Mouse (Mus musculus) layer of hippocampus, postnatal 36 days (tissue): ENCODE data around the gene Kcng3. TPM values are rescaled to one million over a fixed set of nuclear protein-coding genes. Genes with fewer than 3 reads are reported as not detected.

ENCODE experiments used
- DNase-seq, 2 experiments: peaks; one replicate each; pipeline ENCODE4 v3.0.0; 2022
- total RNA-seq, 2 experiments: library from RNA; stranded (reverse); gene quantifications; 2 replicates each; pipeline ENCODE4 v1.2.3; 2021

Kcng3 gene
- 10 to 100 TPM in 1 of 2 experiments, 1 to 10 TPM in 1; 9.3 to 12.4 TPM for total RNA-seq

GRCm38 (mm10) chr17:83631783-83632652, at the start of gene Kcng3:
Kcng3 (minus strand) TSS chr17:83631895.
- peak; percentile 38 to 53 for DNase-seq

DNA sequence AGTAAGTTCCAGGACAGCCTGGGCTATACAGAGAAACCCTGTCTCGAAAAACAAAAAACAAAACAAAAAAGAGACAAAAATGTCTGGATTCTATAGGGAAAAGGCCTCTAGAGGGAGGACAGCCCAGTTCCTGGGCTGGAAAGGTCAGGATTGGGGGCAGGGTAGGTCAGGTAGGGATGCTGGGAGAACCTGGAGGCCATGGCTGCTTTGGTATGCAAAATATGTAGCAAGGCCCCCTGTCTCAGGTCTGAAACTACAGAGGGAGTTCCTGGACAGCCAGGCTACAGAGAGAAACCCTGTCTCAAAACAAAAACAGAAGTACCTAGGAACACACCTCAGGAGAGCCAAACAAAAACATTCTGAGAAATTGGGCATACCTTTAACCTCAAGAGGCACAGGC, 45.7 kb upstream of the Kcng3 start:
- DNase-seq: no peak

GRCm38 (mm10) chr17:83672685-83673084, 41.0 kb upstream of the Kcng3 start:
- no peak for DNase-seq

DNA sequence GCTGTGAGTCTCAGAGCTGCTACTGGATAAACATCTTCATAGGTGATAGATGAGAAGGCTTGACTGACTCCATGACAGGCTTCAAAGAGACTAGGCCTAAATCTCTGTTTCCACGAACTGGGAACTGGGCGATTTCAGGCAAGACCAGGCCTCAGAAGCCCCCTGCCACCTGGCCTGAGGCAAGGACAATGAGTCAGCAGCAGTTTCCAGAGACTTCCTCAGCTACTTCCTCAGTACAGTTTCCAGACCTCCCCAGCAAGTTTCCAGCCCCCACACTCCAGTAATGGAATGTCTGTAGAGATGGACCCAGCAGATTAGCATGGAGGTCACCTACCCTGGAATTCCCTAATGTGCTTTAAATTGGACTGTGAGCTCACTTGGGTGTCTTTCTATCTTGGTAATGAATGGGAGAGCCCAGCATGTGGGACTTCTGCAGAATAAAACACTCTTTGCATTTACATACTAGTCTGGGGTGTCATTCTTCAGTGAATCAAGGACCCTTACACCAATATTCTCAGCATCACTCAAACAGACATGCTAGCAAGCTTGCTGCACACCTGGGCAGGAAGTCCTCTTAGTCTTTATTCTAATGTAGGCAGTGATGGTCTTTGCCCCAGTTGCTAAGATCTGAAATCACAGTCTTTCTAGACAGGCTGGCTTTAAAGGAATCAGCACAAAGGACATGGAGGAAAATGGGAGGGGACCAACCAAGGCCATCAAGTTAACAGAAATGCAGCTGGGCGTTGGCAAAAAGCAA, 36.4 kb upstream of the Kcng3 start:
- no peak for DNase-seq

- no peak for DNase-seq
Measured at GRCm38 (mm10) chr17:83666597-83667287, 35.0 kb upstream of the Kcng3 start.

DNA sequence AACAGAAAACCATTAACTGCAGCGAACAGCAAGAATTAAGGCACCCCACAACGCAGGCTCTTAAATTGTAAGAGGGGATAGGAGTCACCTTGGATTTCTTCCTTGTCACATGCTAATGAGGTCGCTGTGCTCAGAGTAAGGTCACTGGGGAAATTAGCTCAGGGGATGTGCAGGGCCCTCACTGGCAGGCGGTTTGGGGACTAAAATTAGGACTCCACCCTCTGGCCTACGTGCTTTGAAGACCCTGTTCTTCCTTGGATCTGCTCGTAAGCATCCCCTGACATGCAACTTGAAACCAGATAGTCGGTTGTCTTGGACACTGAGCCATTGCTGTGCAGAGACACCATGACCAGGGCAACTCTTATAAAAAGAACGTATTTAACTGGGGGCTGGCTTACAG, 33.1 kb upstream of the Kcng3 start:
- no peak for DNase-seq

DNA sequence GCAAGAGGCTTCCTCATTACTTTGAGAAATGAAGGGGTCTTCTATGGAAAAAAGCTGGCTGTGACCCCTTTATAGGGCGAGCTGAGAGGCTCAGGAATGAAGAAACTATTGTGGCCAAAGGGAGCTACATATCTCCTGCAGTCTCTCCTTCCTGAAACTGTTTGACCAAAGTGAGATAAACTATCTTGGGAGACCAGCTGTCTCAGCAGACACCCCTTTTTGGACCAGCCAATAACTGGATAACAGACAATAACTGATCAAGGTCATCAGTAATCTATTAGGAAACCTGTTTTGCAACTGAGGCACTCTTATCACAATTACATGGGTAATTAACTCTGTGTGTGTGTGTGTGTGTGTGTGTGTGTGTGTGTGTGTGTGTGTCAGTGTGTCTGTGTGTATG, 27.2 kb upstream of the Kcng3 start:
- DNase-seq: no peak

DNA sequence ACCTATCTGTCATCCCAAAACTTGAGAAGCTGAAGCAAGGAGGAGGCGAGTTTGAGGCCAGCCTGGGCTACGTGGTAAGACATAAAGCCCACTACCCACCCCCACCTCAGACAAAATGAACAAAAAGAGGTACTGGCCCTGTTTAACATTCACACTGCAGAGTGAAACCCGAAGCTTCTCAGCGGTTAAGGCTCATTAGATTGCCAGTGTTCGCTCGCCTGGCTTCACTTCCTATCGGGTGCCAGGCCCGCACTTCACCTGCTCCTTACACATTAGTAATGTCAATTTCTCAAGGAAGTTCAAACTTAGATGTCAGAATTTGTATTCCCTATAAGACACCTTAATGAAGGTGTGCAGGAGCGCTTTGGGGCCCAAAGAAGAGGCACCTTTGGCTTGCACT, 25.7 kb upstream of the Kcng3 start:
- DNase-seq: no peak

GRCm38 (mm10) chr17:83655732-83656131, 24.0 kb upstream of the Kcng3 start:
- DNase-seq: no peak

- no peak for DNase-seq
Measured at GRCm38 (mm10) chr17:83654651-83655136, 23.0 kb upstream of the Kcng3 start.

DNA sequence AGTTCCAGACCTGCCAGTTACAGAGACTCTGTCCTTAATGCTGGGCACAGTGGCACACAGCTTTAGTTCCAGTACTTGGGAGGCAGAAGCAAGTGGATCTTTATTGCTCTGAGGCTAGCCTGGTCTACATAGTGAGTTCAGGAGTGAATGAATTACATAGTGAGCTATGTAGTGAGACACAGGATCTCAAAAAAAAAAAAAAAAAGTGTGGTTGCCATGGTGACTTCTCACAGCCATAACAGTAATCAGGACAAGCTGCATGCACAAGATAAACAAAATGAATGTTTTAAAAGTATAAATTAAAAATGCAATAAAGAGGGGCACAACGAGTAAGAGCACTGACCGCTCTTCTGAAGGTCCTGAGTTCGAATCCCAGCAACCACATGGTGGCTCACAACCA, 21.9 kb upstream of the Kcng3 start:
- no peak for DNase-seq

DNA sequence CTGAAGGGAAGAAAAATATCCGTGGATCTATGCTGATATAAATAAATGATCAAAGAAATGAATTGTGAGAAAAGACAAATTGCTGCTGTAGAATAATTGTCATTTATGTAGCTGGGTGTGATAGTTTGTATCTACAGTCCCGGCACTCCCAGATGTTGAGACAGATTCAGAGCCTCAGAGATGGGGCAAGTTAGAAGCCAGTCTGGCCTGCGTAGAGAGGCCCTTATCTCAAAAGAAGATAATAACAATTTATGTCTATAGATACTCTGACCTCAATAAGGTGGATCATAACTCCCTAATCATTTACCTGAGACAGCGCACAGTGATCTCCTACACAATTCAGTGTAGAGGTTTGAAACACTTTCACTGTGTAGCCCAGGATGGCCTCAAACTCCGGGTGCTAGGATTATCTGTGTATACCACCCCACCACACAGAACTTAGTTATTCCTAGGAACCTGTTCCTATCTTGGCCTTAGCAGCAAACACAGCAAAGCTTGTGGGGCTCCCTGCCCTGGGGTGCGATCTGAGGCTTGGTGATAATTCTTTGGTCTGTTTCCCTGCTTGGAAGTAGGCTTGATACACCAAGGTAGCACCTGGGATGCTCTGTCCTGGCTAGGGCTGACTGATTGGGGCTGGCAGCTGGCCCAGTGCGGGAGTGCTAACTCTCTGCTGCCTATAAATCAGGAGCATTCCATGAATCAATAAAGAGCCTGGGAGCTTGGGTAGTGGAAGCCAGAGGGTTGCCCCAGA, 19.4 kb upstream of the Kcng3 start:
- no peak for DNase-seq

DNA sequence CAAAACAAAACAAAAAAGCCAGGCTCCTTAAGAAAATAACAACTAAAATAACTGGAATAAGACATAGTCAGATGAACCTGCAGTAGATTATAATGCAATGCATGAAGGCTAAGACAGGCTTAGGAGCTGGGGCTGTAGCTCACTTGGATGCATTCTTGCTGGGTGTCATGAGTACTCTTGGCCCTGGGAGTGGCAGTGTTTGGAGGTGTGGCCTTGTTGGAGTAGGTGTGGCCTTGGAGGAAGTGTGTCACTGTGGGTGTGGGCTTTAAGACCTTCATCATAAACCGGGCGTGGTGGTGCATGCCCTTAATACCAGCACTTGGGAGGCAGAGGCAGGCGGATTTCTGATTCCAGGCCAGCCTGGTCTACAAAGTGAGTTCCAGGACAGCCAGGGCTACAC, 18.3 kb upstream of the Kcng3 start:
- DNase-seq: no peak

DNA sequence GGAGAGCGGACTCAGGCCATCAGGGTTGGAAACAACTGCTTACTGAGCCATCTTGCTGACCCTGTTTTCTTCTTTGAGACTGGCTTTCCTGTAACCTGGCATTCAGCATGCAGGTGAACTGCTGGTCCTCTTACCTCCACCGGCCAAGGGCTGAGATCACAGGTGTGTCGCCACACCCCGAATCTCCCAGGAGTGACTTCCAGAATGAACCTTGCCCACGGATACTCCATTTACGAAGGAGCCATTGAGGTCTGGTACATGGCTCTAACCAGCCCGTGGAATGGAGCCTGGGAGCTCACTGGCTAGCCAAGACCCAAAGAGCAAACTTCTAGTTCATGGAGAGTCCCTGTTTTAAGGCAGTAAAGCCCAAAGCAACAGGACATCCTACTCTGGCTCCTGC, 15.7 kb upstream of the Kcng3 start:
- no peak for DNase-seq

- DNase-seq: no peak
Measured at GRCm38 (mm10) chr17:83646425-83647163, 14.9 kb upstream of the Kcng3 start.

DNA sequence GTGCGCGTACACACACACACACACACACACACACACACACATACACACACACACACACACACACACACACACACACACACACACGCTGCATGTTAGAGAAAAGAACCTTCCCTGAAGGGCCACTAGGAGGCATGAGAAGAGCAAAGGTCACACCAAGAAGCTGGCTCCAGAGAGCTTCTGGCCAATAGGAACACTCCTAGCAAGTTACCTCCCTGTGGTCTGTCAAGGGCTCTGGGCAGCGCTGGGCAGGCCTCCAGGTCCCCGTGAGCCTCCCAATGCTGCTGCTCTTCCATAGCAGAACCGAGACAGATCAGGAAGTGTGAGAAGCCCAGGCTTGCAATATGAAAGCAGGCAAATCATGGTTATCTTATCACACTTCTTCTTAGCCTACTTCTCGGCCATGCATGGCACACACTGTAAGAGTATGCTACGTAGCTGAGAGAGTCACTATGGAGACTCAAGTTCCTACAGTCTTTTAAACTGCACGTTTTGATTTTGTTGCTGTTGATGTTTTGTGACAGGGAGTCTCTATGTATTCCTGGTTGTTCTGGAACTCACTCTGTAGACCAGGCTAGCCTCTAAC, 13.6 kb upstream of the Kcng3 start:
- DNase-seq: no peak

- DNase-seq: no peak
Measured at GRCm38 (mm10) chr17:83637393-83637792, 5.7 kb upstream of the Kcng3 start.

DNA sequence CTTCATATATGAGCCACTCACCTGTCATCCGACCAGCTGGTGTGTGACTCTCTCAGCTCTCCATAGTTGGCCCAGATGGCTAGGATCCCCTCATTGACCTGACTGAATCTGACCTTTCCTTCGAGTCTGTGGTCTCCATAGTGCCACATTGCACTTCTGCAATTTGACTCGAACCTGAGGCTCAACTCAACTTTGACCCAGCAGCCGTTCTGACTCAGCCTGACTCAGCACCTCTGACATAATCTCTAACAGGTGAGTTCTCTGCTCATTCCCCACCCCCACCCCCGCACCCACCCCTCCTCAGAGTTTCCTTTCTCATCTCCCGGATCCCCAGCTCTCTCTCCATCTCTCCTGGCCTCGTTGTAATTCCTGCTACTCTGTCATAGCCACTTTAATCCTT, 4.7 kb upstream of the Kcng3 start:
- DNase-seq: no peak

- DNase-seq: peak; percentile 62 to 67
Measured at GRCm38 (mm10) chr17:83632653-83633570, 1.2 kb upstream of the Kcng3 start.
